Mouse (Mus musculus) brain, embryonic 18.5 days (tissue): ENCODE results near the gene Trmt13.
"Not testable (repeated sequence)": the region's sequence is repeated elsewhere in the genome, so short reads cannot be mapped to it uniquely, and the experiment has no call there.

ENCODE experiments used
- DNase-seq: peaks from one replicate; pipeline ENCODE4 v3.0.0-alpha.2; 2012; ENCODE audit warnings: low read depth, low spot score

Trmt13 gene

DNA sequence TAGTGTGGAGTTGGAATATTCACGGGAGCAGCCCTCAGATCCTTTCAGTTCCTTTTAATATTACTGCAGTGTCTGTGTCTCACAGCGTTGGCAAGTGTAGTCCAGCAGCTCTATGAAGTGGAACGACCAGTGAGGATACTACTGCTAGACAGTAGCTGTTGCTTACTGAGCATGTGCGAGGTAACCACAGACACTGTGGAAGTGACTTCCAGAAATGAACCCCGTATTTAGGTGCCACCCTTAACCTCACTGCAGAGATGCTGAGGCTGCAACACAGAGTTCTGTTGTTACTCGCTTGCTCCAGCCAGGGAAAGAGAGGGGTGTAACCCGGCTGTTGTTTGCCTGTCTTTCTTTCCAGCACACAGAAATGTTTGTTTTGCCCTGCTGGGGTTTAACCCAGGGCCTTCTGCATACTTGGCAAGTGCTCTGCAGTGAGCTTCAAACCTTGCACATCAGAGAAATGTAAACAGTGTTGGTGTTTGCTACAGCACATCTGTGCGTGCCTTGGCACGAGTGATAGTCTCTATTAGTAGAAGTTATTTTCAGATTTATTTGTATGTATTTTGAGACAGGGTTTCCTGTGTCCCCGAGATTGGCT, at the start of gene Trmt13:
Gene Trmt13 (minus strand): TSS at position 293 of the 598 bp plus-strand sequence.
- DNase-seq, result no peak

DNA sequence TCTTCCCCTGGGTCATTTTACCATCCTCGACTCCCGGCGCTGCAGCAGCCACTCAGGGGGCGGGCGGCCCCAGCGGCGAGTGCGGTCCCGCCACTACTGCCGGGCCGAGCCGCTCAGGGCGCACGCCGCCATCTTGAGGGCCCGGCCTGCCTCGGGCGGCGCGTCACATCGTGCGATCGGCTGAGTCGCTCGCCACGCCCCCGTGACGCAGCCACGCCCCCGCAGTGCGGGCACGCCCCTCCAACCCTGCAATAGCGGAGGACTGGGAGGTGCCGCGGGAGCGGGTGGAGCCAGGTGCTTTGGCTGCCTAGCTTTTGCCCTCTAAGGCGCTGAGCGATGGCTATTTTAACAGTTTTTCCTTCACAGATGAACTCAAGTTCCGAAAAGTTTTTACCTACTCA, 48.1 kb upstream of the Trmt13 start, which contains the start of gene Mfsd14a:
Gene Mfsd14a (minus strand): TSS at position 215 of the 401 bp plus-strand sequence.
- DNase-seq, result peak; percentile 82

DNA sequence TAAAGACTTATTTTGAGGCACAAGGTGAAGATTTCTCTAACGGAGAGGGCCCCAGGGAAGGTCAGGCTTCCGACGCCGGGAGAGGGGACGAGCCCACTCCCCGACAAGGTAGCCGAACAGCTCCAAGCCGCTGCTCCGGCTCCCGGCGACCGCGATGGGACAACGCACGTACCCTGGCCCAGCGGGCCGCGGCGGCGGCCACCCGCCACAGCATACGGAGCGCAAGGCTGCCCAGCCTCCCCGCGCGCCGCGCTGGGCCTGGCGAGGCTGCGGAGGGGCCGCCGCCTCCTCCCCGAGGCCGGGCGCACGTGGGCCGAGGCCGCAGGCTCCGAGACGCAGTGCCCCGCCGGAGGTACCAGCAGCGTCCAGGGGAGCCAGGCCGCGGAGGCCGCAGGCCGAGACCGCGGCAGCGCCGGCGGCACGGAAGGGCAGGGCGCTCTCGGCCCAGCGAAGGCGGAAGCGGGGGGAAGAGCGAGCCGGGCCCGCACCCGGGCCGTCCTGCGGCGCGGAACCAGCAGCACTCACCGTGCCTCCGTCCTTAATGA, 47.6 kb upstream of the Trmt13 start:
- no peak for DNase-seq

DNA sequence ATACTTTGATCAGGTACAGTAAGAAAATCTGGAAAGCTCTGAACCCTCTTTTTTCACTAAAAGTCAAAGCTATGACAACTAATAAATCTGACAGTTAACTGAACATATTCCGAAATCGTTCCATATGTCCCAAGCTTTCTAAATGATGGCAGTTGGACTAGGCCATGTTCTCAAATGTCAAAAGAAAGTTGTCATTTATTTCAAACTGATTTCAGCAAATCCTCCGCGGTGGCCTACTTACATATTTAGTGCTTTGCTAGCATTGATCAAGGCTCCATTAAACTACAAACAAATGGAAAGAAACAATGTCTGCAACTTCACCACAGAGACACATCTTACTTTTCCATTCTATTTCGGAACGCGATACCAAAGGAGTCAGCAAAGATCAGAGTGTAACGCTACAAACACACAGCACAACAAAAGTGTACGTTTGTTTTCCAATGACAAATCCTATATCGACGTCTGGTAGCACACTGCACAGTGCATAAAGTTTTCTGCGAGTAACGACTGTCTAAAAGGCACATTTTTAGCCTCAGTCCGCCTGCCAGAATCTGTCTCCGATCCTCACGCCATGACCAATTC, 47.0 kb upstream of the Trmt13 start:
- no peak for DNase-seq

DNA sequence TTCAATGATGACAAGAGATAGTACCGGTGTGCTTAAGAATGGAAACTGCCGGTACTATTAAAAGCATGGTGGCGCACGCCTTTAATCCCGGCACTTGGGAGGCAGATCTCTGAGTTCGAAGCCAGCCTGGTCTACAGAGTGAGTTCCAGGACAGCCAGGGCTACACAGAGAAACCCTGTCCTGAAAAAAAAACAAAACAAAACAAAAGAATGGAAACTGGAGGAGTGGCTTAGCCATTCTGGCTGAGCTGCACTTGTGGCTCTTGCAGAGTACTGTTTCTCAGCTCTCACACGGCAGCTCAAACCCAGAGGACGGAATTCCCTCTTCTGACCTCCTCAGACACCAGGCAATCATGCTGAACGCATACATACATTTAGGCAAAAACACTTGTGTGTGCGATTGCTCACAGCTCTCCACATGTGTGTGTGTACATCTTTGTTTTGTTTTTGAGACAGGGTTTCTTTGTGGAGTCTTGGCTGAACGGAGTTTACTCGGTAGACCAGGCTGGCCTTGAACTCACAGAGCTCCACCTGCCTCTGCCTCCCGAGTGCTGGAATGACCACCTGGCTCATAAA, 45.6 kb upstream of the Trmt13 start:
- DNase-seq, result no peak

DNA sequence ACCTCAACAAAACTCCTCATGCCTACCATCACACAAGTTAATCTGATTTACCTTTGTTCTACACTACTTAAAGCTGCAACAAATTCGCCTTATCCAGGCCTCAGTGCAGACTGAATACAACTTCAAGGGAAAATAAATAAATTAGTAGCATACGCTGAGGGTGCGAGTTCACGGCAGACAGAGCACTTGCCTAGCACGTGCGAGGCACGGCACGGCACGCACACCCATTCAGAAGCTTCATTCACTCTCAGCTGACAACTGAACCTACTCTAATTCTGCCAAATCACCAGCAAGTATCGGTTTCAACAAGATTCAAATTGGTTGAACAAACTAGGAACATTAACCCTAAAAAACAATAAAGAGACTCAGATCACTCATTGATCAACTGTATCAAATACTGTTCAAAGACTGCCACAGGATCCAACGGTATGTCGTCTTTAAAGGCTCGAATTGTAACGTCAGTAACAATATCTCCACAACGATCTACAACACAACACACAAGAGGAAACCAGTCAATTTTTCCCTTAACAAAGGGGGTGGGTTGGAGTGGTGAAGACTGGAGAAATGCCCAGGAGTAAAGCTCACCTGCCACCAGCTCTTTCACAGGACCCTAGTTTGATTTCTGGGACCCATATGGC, 44.7 kb upstream of the Trmt13 start:
- no peak for DNase-seq

DNA sequence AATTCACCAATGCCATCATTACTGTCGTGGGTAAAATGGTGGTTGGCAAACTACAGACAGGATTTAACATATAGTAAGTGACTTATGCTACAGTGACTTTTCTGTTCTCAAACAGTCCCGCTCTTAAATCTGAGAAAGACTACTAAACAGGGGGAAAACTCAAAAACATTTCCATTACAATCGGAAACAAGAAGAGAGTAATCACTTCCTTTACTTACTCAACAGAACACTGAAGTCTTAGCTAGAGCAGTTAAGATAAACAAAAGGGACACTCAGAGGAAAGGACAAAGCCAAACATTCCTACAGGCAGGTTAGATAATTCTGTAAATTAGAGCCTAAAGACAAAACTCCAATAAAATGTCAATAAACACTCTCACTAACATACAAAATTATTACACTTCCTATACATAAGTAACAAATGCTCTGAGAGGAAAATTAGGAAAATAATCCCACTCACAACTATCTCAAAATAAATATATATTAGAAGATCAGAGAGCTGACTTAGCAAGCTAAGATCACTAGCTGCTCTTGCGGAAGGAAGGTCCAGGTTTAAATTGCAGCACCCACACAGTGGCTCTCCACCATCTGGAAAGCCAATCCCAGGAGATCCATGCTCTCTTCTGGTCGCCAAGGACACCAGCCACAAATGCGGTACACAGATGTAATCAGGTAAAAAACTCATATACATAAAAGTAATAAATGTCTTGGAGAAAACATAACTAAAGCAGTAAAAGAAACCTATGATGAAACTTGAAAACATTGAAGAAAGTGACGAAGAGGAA, 42.0 kb upstream of the Trmt13 start:
- DNase-seq, result no peak

DNA sequence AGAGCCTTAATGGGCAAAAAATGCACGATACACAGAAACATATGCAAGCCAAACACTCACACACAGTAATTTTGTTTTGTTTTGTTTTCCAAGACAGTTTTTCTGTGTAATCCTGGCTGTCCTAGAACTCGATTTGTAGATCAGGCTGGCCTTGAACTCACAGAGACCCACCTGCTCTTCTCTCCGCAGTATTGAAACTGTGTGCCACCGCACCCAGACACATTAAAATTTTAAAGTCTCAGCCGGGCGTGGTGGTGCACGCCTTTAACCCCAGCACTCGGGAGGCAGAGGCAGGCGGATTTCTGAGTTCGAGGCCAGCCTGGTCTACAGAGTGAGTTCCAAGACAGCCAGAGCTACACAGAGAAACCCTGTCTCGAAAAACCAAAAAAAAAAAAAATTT, 39.7 kb upstream of the Trmt13 start:
- DNase-seq, result not testable (repeated sequence)

DNA sequence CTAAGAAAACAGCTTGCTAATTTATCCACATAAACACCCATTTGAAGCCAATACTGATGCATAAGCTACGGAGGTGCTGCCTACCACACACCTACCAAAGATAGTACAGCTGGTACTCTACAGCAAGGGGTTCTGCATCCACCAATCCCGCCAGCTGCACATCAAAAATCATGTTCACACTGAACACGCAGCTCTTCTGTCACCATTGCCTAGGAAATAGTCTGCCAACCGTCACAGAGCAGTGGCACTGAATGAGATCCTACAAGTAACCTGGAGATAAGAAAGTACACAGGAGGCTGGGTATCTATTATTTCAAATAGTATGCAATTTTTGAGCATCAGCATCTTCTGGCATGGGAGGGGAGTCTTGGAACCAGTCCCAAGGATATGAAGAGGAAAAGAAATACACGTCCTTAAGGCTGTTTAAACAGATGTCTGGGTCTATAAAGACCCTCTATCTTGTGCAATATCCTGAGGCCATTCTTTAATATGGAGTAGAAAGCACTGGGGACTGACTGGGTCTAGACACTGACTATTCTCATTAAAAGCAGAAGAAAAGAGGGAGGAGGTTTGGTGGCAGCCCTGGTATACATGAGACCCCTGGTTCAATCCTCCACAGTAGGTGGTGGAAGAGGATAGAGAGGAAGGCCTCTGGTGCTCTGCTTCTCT, 39.0 kb upstream of the Trmt13 start:
- no peak for DNase-seq

DNA sequence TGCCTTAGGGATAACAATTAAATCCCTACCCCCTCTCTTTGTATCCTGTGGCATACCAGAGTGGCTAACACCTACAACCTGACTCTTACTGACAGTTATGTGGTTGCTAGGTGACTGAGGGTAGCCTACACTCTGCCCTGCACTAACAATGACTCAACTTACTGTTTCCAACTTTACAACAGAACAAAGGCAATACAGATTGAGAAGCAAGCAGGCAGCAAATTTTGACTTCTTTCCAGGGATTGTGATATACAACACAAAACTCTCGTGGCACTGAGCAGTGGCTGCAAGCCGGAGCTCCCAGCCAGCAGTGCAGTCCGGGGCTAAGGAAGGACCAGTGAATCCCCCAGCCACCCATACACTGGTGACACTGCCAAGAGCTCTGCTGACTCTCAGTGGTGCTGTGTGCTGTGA, 37.7 kb upstream of the Trmt13 start:
- DNase-seq, result no peak

DNA sequence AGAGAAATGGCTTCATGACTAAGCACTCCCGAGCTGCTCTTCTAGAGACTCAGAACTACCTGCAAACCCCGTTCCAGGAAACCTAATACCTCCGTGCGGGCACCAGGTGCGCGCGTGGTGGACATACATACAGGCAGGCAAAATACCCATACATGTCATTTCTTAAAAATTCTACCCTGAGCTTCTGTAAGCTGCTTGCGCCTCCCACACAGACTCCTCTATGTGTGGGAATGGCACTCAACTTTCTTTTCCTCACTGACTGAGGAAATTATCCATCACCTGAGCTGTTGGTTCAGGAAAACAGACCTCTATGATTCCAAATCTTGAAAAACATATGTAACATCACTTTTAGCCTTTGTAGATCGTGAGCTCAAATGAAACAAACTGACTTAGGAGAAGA, 36.3 kb upstream of the Trmt13 start:
- DNase-seq, result no peak

DNA sequence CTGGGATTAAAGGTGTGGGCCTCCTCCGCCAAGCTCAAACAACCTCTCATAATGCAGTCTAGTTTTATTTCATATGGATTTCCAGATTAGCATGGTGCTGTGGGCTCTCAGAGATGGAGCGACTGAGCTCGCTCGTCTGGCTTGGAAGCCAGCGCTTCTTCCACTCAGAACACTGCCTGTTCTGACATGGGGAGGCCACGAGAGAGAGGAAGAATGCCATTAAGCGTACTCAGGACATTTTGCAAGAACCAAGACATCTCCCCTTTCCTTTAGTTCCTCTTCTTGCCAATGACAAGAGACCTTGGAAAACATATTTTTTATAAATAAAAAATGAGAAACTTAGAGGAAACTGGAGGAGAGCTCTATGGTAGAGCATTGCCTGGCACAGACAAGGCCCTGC, 34.4 kb upstream of the Trmt13 start:
- DNase-seq, result no peak

DNA sequence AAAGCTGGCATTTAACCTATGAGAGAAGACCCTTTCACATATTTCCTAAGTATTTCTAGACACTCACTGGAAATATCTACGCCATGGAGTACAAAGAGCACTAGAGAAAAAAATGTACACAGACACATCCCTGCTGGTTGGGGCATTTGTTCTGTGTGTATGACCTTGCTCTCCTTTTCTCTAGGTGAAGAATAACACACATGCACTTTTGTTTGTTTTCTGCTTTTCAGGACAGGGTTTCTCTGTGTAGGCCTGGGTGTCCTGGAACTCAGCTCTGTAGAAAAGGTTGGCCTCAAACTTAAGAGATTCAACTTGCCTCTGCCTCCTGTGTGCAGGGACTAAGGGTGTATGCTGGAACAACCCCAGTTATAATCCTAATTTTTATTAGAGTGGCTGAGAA, 32.0 kb upstream of the Trmt13 start:
- no peak for DNase-seq

DNA sequence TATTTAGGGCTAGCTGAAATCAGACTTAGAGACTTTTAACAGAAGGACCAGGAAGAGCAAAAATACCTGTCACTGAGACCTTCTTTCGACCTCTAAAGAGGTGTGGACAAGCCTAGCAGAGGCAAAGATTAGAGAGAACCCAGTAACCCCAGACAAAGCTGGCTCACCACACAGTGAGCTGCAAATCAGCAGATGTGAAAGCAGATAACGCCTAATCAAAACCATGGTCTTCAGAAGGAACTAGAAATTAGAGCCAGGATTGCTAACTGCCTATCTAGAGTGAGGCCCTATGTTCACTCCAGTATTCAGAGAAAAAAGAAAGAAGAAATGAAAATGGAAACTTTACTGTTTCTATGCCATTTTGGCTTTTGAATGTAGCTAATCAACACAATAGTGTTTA, 28.0 kb upstream of the Trmt13 start:
- no peak for DNase-seq

DNA sequence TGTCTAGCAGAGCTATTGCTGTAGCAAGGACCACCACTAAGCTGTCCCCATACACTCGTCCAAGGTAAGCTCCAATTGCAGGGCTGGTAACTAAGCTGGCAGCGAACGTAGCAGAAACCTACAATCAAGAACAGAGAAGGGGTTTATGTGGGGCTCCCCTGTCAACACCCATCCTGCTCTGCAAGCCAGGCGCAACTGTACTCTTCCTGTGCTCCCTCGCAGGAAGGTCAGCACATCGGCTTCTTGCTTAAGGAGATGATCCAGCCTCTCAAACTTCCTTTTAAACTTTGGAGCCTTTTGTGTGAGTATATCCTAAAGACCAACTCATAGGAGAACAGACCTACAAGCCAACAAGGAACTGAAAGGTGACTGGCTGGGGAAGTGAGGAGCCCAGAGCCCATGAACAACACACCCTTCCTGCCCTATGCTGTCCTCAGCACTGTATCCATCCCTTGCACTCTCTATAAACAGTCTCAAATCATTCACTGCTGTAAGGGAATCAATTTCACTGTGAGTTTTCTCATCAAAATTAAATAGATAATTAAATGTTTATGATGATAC, 27.5 kb upstream of the Trmt13 start:
- no peak for DNase-seq

DNA sequence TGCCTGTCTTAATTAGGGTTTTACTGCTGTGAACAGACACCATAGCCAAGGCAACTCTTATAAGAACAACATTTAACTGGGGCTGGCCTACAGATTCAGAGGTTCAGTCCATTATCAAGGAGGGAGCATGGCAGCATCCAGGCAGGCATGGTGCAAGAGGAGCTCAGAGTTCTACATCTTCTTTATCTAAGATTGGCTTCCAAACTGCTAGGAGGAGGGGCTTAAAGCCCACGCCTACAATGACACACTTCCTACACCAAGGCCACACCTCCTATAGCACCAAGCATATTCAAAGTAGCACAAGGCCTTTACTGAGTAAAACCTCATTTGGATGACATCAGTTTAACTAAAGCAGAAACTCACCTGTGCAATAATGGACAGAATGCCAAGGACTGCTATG, 25.6 kb upstream of the Trmt13 start:
- DNase-seq, result no peak

DNA sequence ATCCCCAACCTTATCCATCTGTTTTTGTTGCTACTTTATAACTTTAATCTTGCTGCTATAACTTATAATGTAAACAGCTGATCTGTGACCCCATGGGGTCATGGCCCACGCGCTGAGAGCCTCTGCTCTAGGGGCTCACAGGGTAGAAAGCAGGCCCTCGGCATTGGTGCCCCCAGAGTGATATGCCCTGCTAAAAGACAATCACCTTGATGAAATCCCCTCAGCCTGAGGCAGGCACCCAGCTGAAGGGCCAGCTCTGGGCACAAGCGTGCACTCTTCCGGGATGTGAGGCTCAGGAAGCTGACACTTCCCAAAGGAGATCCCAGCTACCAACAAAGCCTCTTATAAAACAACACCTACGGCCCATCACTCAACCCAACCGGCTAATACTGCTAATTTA, 24.2 kb upstream of the Trmt13 start:
- no peak for DNase-seq

DNA sequence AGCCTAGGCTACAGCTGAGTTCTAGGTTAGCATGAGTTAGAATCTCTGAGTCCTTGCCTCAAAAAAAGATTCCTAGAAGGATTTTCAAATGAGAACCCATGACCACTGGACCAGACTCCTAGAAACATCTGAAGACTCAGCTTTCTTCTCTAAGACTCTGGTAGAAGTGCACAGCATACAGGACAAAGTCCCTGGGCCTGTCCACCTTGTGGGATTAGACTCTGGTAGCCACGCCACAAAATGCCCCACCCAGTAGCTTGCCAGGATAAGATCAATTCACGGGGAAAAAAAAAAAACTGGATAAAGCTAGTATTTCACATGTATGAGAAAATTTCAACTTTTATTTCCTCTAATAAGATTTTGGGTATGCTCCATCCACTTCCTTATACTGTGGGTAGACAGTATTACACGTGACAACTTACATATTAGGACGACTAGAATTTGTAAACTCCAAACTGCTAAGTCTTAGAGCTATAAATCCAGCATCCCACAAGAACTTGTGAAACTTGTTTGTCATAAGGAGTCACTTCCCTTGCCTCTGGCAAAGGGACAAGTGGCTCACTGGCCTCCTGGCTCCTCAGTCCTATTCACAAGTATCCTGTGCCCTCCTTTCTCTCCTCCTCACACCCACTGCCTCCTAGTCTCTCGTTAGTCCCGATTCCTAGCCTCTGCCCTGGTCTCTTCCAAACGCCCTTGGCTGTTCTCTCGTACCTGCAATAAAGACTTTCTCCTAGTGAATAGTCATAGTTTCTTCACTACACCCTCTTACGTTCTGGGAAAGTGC, 23.5 kb upstream of the Trmt13 start:
- no peak for DNase-seq

DNA sequence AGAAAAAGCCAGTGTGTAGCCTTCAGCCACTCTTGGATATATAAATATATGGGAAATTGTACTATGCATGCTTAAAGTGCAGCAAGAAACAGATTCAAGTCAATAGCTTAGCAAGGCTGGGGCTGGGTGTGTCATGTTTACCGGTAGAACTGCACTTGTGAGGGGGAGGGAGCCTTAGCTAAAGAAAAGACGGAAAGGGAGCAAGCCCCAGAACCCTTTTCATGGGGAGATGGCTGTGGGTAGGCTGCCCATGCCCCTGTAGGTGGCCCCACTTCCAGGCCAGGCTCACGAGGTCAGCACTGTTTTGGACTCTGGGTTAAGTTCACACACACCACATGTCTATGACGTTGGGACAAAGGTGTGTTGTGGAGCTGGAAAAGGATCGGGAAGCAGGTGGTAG, 21.4 kb upstream of the Trmt13 start:
- no peak for DNase-seq

DNA sequence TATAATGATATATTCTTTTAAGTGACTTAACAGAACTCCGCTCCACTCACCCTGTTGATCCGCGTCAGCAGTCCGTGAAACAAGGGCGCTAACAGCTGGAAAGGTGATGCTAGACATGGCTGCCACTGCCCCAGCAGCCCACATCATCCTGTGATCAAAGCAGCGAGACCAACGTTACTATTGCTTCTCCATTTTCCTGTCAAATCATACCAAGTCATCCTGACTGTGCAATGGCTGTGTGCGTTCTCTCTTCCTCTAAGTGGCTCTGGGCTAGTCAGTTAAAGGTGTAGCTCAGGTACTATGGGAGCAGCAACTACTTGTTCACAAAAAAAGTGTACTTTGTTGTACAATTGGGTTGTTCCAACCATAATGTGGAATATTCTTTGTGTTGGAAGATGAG, 20.5 kb upstream of the Trmt13 start:
- no peak for DNase-seq
